Mouse (Mus musculus): ENCODE data around the gene Gsg1l.

Gene Gsg1l

GRCm38 (mm10) chr7:126080949-126081654 lies 1.1 kb downstream of the Gsg1l start:
- no peak for DNase-seq (ENCODE audit: low spot score in 2 of 2)

- DNase-seq (ENCODE audit: low spot score in 2 of 2): no peak
Measured at GRCm38 (mm10) chr7:126076935-126077334, 5.3 kb downstream of the Gsg1l start.

GRCm38 (mm10) chr7:126075058-126075457 lies 7.2 kb downstream of the Gsg1l start:
- no peak for DNase-seq (ENCODE audit: low spot score in 2 of 2)

- DNase-seq (ENCODE audit: low spot score in 2 of 2): no peak
Measured at GRCm38 (mm10) chr7:126070321-126070720, 11.9 kb downstream of the Gsg1l start.

GRCm38 (mm10) chr7:126066777-126067176 lies 15.4 kb downstream of the Gsg1l start:
- DNase-seq (ENCODE audit: low spot score in 2 of 2): peak in 1 of 2 experiments; percentile 40

- no peak for DNase-seq (ENCODE audit: low spot score in 2 of 2)
Measured at GRCm38 (mm10) chr7:126065243-126065876, 16.9 kb downstream of the Gsg1l start.

GRCm38 (mm10) chr7:126062228-126062627 lies 20.0 kb downstream of the Gsg1l start:
- DNase-seq (ENCODE audit: low spot score in 2 of 2): no peak

- DNase-seq (ENCODE audit: low spot score in 2 of 2): no peak
Measured at GRCm38 (mm10) chr7:126058918-126059317, 23.3 kb downstream of the Gsg1l start.

GRCm38 (mm10) chr7:126057332-126057914 lies 24.8 kb downstream of the Gsg1l start:
- no peak for DNase-seq (ENCODE audit: low spot score in 2 of 2)

GRCm38 (mm10) chr7:126054574-126054973 lies 27.6 kb downstream of the Gsg1l start:
- DNase-seq (ENCODE audit: low spot score in 2 of 2): no peak

GRCm38 (mm10) chr7:126053618-126054017 lies 28.6 kb downstream of the Gsg1l start:
- DNase-seq (ENCODE audit: low spot score in 2 of 2): no peak

GRCm38 (mm10) chr7:126051910-126052309 lies 30.3 kb downstream of the Gsg1l start:
- DNase-seq (ENCODE audit: low spot score in 2 of 2): no peak

GRCm38 (mm10) chr7:126045077-126045476 lies 37.1 kb downstream of the Gsg1l start:
- no peak for DNase-seq (ENCODE audit: low spot score in 2 of 2)

- no peak for DNase-seq (ENCODE audit: low spot score in 2 of 2)
Measured at GRCm38 (mm10) chr7:126042306-126042705, 39.9 kb downstream of the Gsg1l start.

GRCm38 (mm10) chr7:126040794-126041526 lies 41.3 kb downstream of the Gsg1l start:
- DNase-seq (ENCODE audit: low spot score in 2 of 2): peak; percentile 4 to 43

- DNase-seq (ENCODE audit: low spot score in 2 of 2): no peak
Measured at GRCm38 (mm10) chr7:126039847-126040246, 42.4 kb downstream of the Gsg1l start.

- DNase-seq (ENCODE audit: low spot score in 2 of 2): no peak
Measured at GRCm38 (mm10) chr7:126039247-126039835, 42.9 kb downstream of the Gsg1l start.

GRCm38 (mm10) chr7:126038366-126039246 lies 43.6 kb downstream of the Gsg1l start:
- DNase-seq (ENCODE audit: low spot score in 2 of 2): peak; percentile 33 to 45

- no peak for DNase-seq (ENCODE audit: low spot score in 2 of 2)
Measured at GRCm38 (mm10) chr7:126035332-126035731, 46.9 kb downstream of the Gsg1l start.

GRCm38 (mm10) chr7:126032776-126033209 lies 49.4 kb downstream of the Gsg1l start:
- DNase-seq (ENCODE audit: low spot score in 2 of 2): no peak

- DNase-seq (ENCODE audit: low spot score in 2 of 2): no peak
Measured at GRCm38 (mm10) chr7:126032365-126032755, 49.9 kb downstream of the Gsg1l start.
